Mouse (Mus musculus) forebrain, embryonic 13.5 days (tissue): ENCODE measurements around the gene R3hdm2. TPM values are rescaled to one million over a fixed set of nuclear protein-coding genes. Genes with fewer than 3 reads are reported as not detected.

Experiments used
- ATAC-seq: fragments of 200-750 bp; cut with Nextera tagmentation; 2 replicates; pipeline ENCODE4 v1.8.0; 2017
- H3K27ac ChIP-seq: fragments of 300-500 bp; sonication (generic); 2 replicates; pipeline ENCODE4 v1.5.1; 2015; ENCODE audit warnings: inconsistent platforms, mild to moderate bottlenecking, moderate library complexity
- H3K27me3 ChIP-seq: fragments of 300-500 bp; sonication (generic); 2 replicates; pipeline ENCODE4 v1.6.1; 2015; ENCODE audit warnings: mild to moderate bottlenecking, inconsistent platforms
- H3K36me3 ChIP-seq: fragments of 300-500 bp; sonication (generic); 2 replicates; pipeline ENCODE4 v1.6.1; 2015; ENCODE audit warnings: mild to moderate bottlenecking, inconsistent platforms; ENCODE audit not compliant: poor library complexity, severe bottlenecking
- H3K4me1 ChIP-seq: fragments of 300-500 bp; sonication (generic); 2 replicates; pipeline ENCODE4 v1.6.1; 2015; ENCODE audit warnings: inconsistent platforms
- H3K4me2 ChIP-seq: fragments of 300-500 bp; sonication (generic); 2 replicates; pipeline ENCODE4 v1.6.1; 2015; ENCODE audit warnings: inconsistent platforms, mild to moderate bottlenecking, moderate library complexity
- H3K4me3 ChIP-seq: fragments of 300-500 bp; sonication (generic); 2 replicates; pipeline ENCODE4 v1.5.1; 2015; ENCODE audit warnings: mild to moderate bottlenecking, inconsistent platforms
- H3K9ac ChIP-seq: fragments of 300-500 bp; sonication (generic); 2 replicates; pipeline ENCODE4 v1.6.1; 2015; ENCODE audit warnings: mild to moderate bottlenecking, inconsistent platforms
- H3K9me3 ChIP-seq: fragments of 300-500 bp; sonication (generic); replicated peaks from 2 replicates; pipeline ENCODE4 v1.6.1; 2016; ENCODE audit warnings: inconsistent platforms
- WGBS: fragments of 180-500 bp; shearing (Covaris S2); methylation state at CpG from one replicate; pipeline ENCODE4 v1.1.7; 2015; 5-methylcytosine and 5-hydroxymethylcytosine counted together
- polyA plus RNA-seq: library from polyadenylated mRNA; unstranded; fragments of >200 nt; fragmentation: Nextera tagmentation; extraction: Ambion mirVana; gene quantifications from 2 replicates; pipeline ENCODE4 v1.2.1, GENCODE M21; 2015

Gene R3hdm2
- polyA plus RNA-seq, 1 experiment from 2014 or later = 39.3 TPM

GRCm38 (mm10) chr10:127427987-127428386 is 47.9 kb downstream of the R3hdm2 start:
- no peak for ATAC-seq

GRCm38 (mm10) chr10:127429538-127429937 is 49.4 kb downstream of the R3hdm2 start:
- H3K36me3 ChIP-seq = 0 out of 2 replicates have a peak, but pooled peaks cover 8% of the 10 kb centered on the region
- H3K9ac ChIP-seq = no peak overlapping the region
- no peak overlapping the region for H3K4me3 ChIP-seq
- no peaks in the 10 kb centered on the region for H3K27me3 ChIP-seq
- peaks cover 13% of the 10 kb centered on the region for H3K4me1 ChIP-seq
- no peaks in the 10 kb centered on the region for H3K9me3 ChIP-seq
- WGBS = 63% methylated on average over 1 of the region's 1 CpGs
- H3K27ac ChIP-seq = no peak overlapping the region
- no peak overlapping the region for H3K4me2 ChIP-seq
- no peak for ATAC-seq

More at GRCm38 (mm10) chr10:127427987-127428386, 47.9 kb downstream of the R3hdm2 start:
- Histone ChIP-seq H3K4me3 (no peak overlapping the region), H3K9me3 (no peaks in the 10 kb centered on the region), H3K27me3 (no peaks in the 10 kb centered on the region), H3K36me3 (0 out of 2 replicates have a peak, but pooled peaks cover 8% of the 10 kb centered on the region), H3K27ac (no peak overlapping the region), H3K4me2 (no peak overlapping the region), H3K4me1 (peaks cover 13% of the 10 kb centered on the region), H3K9ac (no peak overlapping the region)
- WGBS = 94% methylated on average over 1 of the region's 1 CpGs

GRCm38 (mm10) chr10:127432466-127432865 is 52.3 kb downstream of the R3hdm2 start:
- 0 out of 2 replicates have a peak, but pooled peaks cover 8% of the 10 kb centered on the region for H3K36me3 ChIP-seq
- H3K4me2 ChIP-seq = no peak overlapping the region
- 94% methylated on average over 4 of the region's 4 CpGs for WGBS
- ATAC-seq = no peak
- no peak overlapping the region for H3K4me3 ChIP-seq
- no peaks in the 10 kb centered on the region for H3K9me3 ChIP-seq
- no peaks in the 10 kb centered on the region for H3K4me1 ChIP-seq
- no peak overlapping the region for H3K27ac ChIP-seq
- H3K9ac ChIP-seq = no peak overlapping the region
- no peaks in the 10 kb centered on the region for H3K27me3 ChIP-seq

GRCm38 (mm10) chr10:127437354-127438113 is 57.4 kb downstream of the R3hdm2 start:
- Histone ChIP-seq H3K9ac (no peak overlapping the region), H3K36me3 (no peaks in the 10 kb centered on the region), H3K27ac (no peak overlapping the region), H3K27me3 (no peaks in the 10 kb centered on the region), H3K9me3 (no peaks in the 10 kb centered on the region), H3K4me2 (no peak overlapping the region), H3K4me1 (no peaks in the 10 kb centered on the region), H3K4me3 (no peak overlapping the region)
- 93% methylated on average over 5 of the region's 5 CpGs for WGBS
- ATAC-seq = no peak

DNA sequence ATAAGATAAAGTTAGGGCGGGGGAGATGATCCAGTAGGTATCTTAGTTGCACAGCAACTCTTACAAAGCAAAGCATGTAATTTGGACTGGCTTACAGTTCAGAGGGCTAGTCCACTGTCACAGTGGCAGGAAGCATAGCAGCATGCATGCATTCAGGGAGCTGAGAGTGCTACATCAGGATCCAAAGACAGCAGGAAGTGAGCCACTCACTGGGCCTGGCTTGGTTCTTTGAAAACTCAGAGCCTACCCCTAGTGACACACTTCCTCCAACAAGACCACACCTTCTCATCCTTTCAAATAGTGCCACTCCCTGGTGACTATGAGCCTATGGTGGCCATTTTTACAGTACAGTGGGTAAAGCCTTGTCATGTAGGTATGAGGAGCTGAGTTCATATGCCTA is 73.6 kb downstream of the R3hdm2 start:
- 100% methylated on average over 1 of the region's 1 CpGs for WGBS
- no peaks in the 10 kb centered on the region for H3K27me3 ChIP-seq
- no peak overlapping the region for H3K9ac ChIP-seq
- H3K27ac ChIP-seq = no peak overlapping the region
- H3K4me3 ChIP-seq = no peak overlapping the region
- no peak for ATAC-seq
- H3K9me3 ChIP-seq = no peaks in the 10 kb centered on the region
- H3K4me2 ChIP-seq = no peak overlapping the region
- H3K4me1 ChIP-seq = no peaks in the 10 kb centered on the region
- peaks cover 75% of the 10 kb centered on the region for H3K36me3 ChIP-seq

GRCm38 (mm10) chr10:127462411-127463096 is 82.4 kb downstream of the R3hdm2 start:
- Histone ChIP-seq H3K9ac (no peak overlapping the region), H3K27me3 (no peaks in the 10 kb centered on the region), H3K27ac (no peak overlapping the region), H3K9me3 (no peaks in the 10 kb centered on the region), H3K36me3 (peaks cover 91% of the 10 kb centered on the region), H3K4me2 (no peak overlapping the region), H3K4me3 (no peak overlapping the region), H3K4me1 (no peaks in the 10 kb centered on the region)
- 78% methylated on average over 5 of the region's 5 CpGs for WGBS
- no peak for ATAC-seq

DNA sequence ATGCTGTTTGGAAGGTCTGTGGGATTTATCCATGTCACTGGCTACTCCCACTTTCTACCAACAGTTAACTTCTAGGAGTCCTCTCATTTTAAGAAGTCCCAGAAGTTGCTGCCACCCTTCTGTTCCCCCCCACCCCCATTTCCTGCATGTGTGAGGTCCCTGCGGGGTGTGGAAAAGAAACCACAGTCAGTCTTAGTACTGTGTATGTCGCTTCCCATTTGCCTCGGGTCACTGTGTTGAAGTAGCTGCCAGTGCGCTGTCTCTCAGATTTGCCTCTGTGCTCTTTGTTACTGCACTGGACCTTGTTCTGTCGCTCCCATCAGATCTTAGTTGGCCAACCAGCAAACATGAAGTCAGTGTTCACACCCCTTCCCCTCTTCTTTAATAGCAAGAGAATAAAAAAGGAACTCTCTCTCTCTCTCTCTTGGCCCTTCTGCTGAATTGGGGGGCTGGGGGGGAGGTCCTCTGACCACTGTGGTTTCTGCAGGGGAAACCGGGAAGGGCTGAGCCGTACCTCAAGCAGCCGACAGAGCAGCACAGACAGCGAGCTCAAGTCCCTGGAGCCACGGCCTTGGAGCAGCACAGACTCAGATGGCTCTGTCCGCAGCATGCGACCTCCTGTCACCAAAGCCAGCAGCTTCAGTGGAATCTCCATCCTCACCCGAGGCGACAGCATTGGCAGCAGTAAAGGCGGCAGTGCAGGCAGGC is 91.3 kb downstream of the R3hdm2 start:
- ATAC-seq = no peak
- no peak overlapping the region for H3K4me2 ChIP-seq
- no peaks in the 10 kb centered on the region for H3K4me1 ChIP-seq
- no peaks in the 10 kb centered on the region for H3K27me3 ChIP-seq
- no peak overlapping the region for H3K4me3 ChIP-seq
- H3K36me3 ChIP-seq = peaks cover 53% of the 10 kb centered on the region
- WGBS = 87% methylated on average over 15 of the region's 15 CpGs
- no peak overlapping the region for H3K27ac ChIP-seq
- H3K9ac ChIP-seq = no peak overlapping the region
- no peaks in the 10 kb centered on the region for H3K9me3 ChIP-seq

GRCm38 (mm10) chr10:127472722-127473121 is 92.6 kb downstream of the R3hdm2 start:
- Histone ChIP-seq H3K27ac (no peak overlapping the region), H3K4me3 (no peak overlapping the region), H3K36me3 (peaks cover 59% of the 10 kb centered on the region), H3K4me1 (no peaks in the 10 kb centered on the region), H3K27me3 (no peaks in the 10 kb centered on the region), H3K9me3 (no peaks in the 10 kb centered on the region), H3K9ac (no peak overlapping the region), H3K4me2 (no peak overlapping the region)
- ATAC-seq = no peak
- WGBS = 89% methylated on average over 9 of the region's 9 CpGs

- peaks cover 57% of the 10 kb centered on the region for H3K36me3 ChIP-seq
These were observed 95.0 kb downstream of the R3hdm2 start for GRCm38 (mm10) chr10:127475175-127475574.

GRCm38 (mm10) chr10:127476541-127476940 is 96.4 kb downstream of the R3hdm2 start:
- no peaks in the 10 kb centered on the region for H3K9me3 ChIP-seq
- ATAC-seq = no peak
- peaks cover 65% of the 10 kb centered on the region for H3K36me3 ChIP-seq

More at GRCm38 (mm10) chr10:127475175-127475574, 95.0 kb downstream of the R3hdm2 start:
- 97% methylated on average over 4 of the region's 4 CpGs for WGBS
- no peaks in the 10 kb centered on the region for H3K27me3 ChIP-seq
- H3K27ac ChIP-seq = no peak overlapping the region
- H3K9ac ChIP-seq = no peak overlapping the region
- no peak overlapping the region for H3K4me2 ChIP-seq
- H3K4me3 ChIP-seq = no peak overlapping the region
- ATAC-seq = no peak
- no peaks in the 10 kb centered on the region for H3K9me3 ChIP-seq
- H3K4me1 ChIP-seq = no peaks in the 10 kb centered on the region

GRCm38 (mm10) chr10:127477301-127477700 is 97.2 kb downstream of the R3hdm2 start:
- WGBS = 89% methylated on average over 7 of the region's 7 CpGs
- Histone ChIP-seq H3K36me3 (peaks cover 65% of the 10 kb centered on the region), H3K4me2 (no peak overlapping the region), H3K9me3 (no peaks in the 10 kb centered on the region), H3K27ac (no peak overlapping the region), H3K4me1 (no peaks in the 10 kb centered on the region), H3K4me3 (no peak overlapping the region), H3K27me3 (no peaks in the 10 kb centered on the region), H3K9ac (no peak overlapping the region)
- no peak for ATAC-seq

More at GRCm38 (mm10) chr10:127476541-127476940, 96.4 kb downstream of the R3hdm2 start:
- no peak overlapping the region for H3K4me2 ChIP-seq
- no peak overlapping the region for H3K4me3 ChIP-seq
- H3K27me3 ChIP-seq = no peaks in the 10 kb centered on the region
- H3K4me1 ChIP-seq = no peaks in the 10 kb centered on the region
- H3K9ac ChIP-seq = no peak overlapping the region
- 86% methylated on average over 3 of the region's 3 CpGs for WGBS
- no peak overlapping the region for H3K27ac ChIP-seq

GRCm38 (mm10) chr10:127479131-127479530 is 99.0 kb downstream of the R3hdm2 start:
- no peak for ATAC-seq
- no peak overlapping the region for H3K9ac ChIP-seq
- no peaks in the 10 kb centered on the region for H3K27me3 ChIP-seq
- no peak overlapping the region for H3K4me2 ChIP-seq
- WGBS = 98% methylated on average over 4 of the region's 4 CpGs
- H3K4me3 ChIP-seq = no peak overlapping the region
- H3K27ac ChIP-seq = no peak overlapping the region
- H3K4me1 ChIP-seq = no peaks in the 10 kb centered on the region
- H3K36me3 ChIP-seq = peaks cover 63% of the 10 kb centered on the region
- H3K9me3 ChIP-seq = no peaks in the 10 kb centered on the region
